Mouse (Mus musculus) lung, postnatal 0 days (tissue): ENCODE measurements at regions not wholly inside any gene's neighbourhood (a gene's known extent, or its start where the extent isn't known, plus 50 kb on each side); places are given as distances from the start of the nearest gene placed in this dataset.

Experiments
- ATAC-seq: fragments of 200-750 bp; cut with Nextera tagmentation; 2 replicates; pipeline ENCODE4 v1.8.0; 2017; ENCODE audit warnings: moderate library complexity
- DNase-seq: peaks from one replicate; pipeline ENCODE4 v3.0.0-alpha.2; 2016; ENCODE audit warnings: low spot score
- H3K27ac ChIP-seq: fragments of 300-500 bp; sonication (generic); 2 replicates; pipeline ENCODE4 v1.5.1; 2014; ENCODE audit warnings: antibody characterized with exemption, mild to moderate bottlenecking, low read length, mixed read lengths
- H3K27me3 ChIP-seq: fragments of 300-500 bp; sonication (generic); replicated peaks from 2 replicates; pipeline ENCODE4 v1.6.1; 2014; ENCODE audit warnings: low read length, mixed read lengths; ENCODE audit not compliant: insufficient read depth
- H3K36me3 ChIP-seq: fragments of 300-500 bp; sonication (generic); 2 replicates; pipeline ENCODE4 v1.6.1; 2014; ENCODE audit warnings: low read length, mixed read lengths; ENCODE audit not compliant: insufficient read depth
- H3K4me1 ChIP-seq: fragments of 300-500 bp; sonication (generic); 2 replicates; pipeline ENCODE4 v1.6.1; 2014; ENCODE audit warnings: antibody characterized with exemption, low read depth, low read length, mixed read lengths; ENCODE audit not compliant: insufficient read depth
- H3K4me2 ChIP-seq: fragments of 300-500 bp; sonication (generic); replicated peaks from 2 replicates; pipeline ENCODE4 v1.6.1; 2014; ENCODE audit warnings: low read depth, mild to moderate bottlenecking, low read length, moderate library complexity, mixed read lengths
- H3K4me3 ChIP-seq: fragments of 300-500 bp; sonication (generic); 2 replicates; pipeline ENCODE4 v1.5.1; 2014; ENCODE audit warnings: low read depth, low read length
- H3K9ac ChIP-seq: fragments of 300-500 bp; sonication (generic); replicated peaks from 2 replicates; pipeline ENCODE4 v1.6.1; 2014; ENCODE audit warnings: low read depth, mild to moderate bottlenecking
- H3K9me3 ChIP-seq: fragments of 300-500 bp; sonication (generic); 2 replicates; pipeline ENCODE4 v1.6.1; 2016; ENCODE audit warnings: low read length, mixed read lengths
- CTCF ChIP-seq: IDR thresholded peaks from 2 replicates; pipeline ENCODE4 v1.5.1; 2016; ENCODE audit warnings: antibody characterized with exemption, mild to moderate bottlenecking
- EP300 ChIP-seq: IDR thresholded peaks from 2 replicates; pipeline ENCODE4 v1.6.1; 2016; ENCODE audit warnings: antibody characterized with exemption, mild to moderate bottlenecking, control low read depth
- WGBS: fragments of 180-500 bp; shearing (Covaris S2); extraction: QIAGEN DNeasy Blood & Tissue Kit; methylation state at CpG from one replicate; pipeline ENCODE4 v1.1.7; 2014; 5-methylcytosine and 5-hydroxymethylcytosine counted together

DNA sequence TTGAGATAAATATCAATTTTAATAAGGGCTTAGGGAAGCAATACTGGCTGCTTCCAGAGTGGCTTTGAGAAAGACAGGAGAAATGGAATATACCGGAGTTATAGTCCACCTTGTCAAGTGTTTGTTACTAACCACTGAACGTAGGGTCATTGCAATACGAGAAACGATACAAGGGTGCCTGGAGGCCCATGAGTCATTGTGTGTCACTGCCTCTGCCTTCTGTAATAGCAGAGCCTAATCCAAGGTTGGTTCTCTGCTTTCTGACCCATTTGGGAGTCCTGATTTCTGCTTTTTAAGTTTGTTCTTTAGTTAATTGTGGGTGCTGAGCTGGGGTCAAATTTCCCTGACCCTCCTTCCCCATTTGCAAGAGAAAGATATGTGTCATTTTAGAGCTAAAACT lies 382.4 kb upstream of the Arglu1 start:
- H3K27me3 ChIP-seq, result no peaks in the 10 kb centered on the region
- peaks cover 11% of the 10 kb centered on the region; the same call in 1 of the 2 replicates for H3K4me1 ChIP-seq
- no peak overlapping the region for H3K4me3 ChIP-seq
- DNase-seq (no peak), ATAC-seq (no peak)
- no peaks in the 10 kb centered on the region for H3K9me3 ChIP-seq
- 73% methylated on average over 4 of the region's 4 CpGs for WGBS
- H3K36me3 ChIP-seq, result no peaks in the 10 kb centered on the region
- H3K27ac ChIP-seq, result no peak overlapping the region
- no peak overlapping the region for H3K9ac ChIP-seq
- H3K4me2 ChIP-seq, result no peak overlapping the region
- TF ChIP-seq CTCF, result no peak
- TF ChIP-seq EP300, result no peak

GRCm38 (mm10) chr8:9072286-9072685 lies 382.0 kb upstream of the Arglu1 start:
- DNase-seq, result no peak

GRCm38 (mm10) chr8:9070953-9071352 lies 380.6 kb upstream of the Arglu1 start:
- no peak overlapping the region for H3K27ac ChIP-seq
- no peak for ATAC-seq
- H3K9ac ChIP-seq, result no peak overlapping the region
- H3K4me3 ChIP-seq, result no peak overlapping the region
- no peak for TF ChIP-seq CTCF
- TF ChIP-seq EP300, result no peak
- DNase-seq, result no peak
- H3K27me3 ChIP-seq, result no peaks in the 10 kb centered on the region
- H3K4me1 ChIP-seq, result peaks cover 11% of the 10 kb centered on the region; the same call in 1 of the 2 replicates
- WGBS, result 42% methylated on average over 6 of the region's 6 CpGs
- H3K4me2 ChIP-seq, result no peak overlapping the region
- no peaks in the 10 kb centered on the region for H3K9me3 ChIP-seq
- H3K36me3 ChIP-seq, result no peaks in the 10 kb centered on the region

More at GRCm38 (mm10) chr8:9072286-9072685, 382.0 kb upstream of the Arglu1 start:
- H3K4me2 ChIP-seq, result no peak overlapping the region
- 53% methylated on average over 11 of the region's 11 CpGs for WGBS
- H3K4me3 ChIP-seq, result no peak overlapping the region
- H3K27me3 ChIP-seq, result no peaks in the 10 kb centered on the region
- peaks cover 11% of the 10 kb centered on the region; the same call in 1 of the 2 replicates for H3K4me1 ChIP-seq
- no peaks in the 10 kb centered on the region for H3K36me3 ChIP-seq
- TF ChIP-seq EP300 (no peak), CTCF (no peak)
- no peak overlapping the region for H3K9ac ChIP-seq
- no peak for ATAC-seq
- no peak overlapping the region for H3K27ac ChIP-seq
- no peaks in the 10 kb centered on the region for H3K9me3 ChIP-seq

DNA sequence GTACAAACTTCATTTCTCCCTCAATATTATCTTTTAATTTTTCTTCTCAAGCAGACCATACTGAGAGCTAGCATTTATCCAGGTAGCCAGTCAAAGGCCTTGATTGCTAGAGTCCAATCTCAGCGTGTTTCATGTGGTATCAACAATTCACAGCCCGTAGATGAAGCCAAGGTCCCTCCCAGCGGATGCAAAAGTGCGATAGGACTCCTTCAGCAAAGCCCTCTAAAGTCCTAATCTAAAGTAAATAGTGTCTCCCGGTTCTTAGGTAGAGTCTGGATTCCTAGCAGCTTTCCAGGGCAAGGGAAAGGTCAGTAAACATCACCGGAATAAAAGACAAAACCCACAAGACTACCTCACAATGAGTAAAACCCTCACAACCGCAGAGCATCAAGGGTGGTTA lies 379.5 kb upstream of the Arglu1 start:
- Histone ChIP-seq H3K27me3 (no peaks in the 10 kb centered on the region), H3K36me3 (no peaks in the 10 kb centered on the region), H3K9me3 (no peaks in the 10 kb centered on the region), H3K4me3 (no peak overlapping the region), H3K4me1 (peaks cover 11% of the 10 kb centered on the region; the same call in 1 of the 2 replicates), H3K27ac (no peak overlapping the region), H3K4me2 (no peak overlapping the region), H3K9ac (no peak overlapping the region)
- peak; percentile 38 for DNase-seq
- WGBS, result 32% methylated on average over 7 of the region's 7 CpGs
- TF ChIP-seq EP300 (no peak), CTCF (no peak)
- peak; percentile 50 for ATAC-seq

- Histone ChIP-seq H3K27me3 (no peaks in the 10 kb centered on the region), H3K36me3 (no peaks in the 10 kb centered on the region), H3K4me1 (peaks cover 11% of the 10 kb centered on the region; the same call in 1 of the 2 replicates), H3K27ac (no peak overlapping the region), H3K9me3 (no peaks in the 10 kb centered on the region), H3K9ac (no peak overlapping the region), H3K4me3 (no peak overlapping the region), H3K4me2 (no peak overlapping the region)
- no peak for DNase-seq
- ATAC-seq, result no peak
- 19% methylated on average over 1 of the region's 1 CpGs for WGBS
- no peak for TF ChIP-seq EP300
- TF ChIP-seq CTCF, result no peak
Observed at GRCm38 (mm10) chr8:9067731-9068130, 377.4 kb upstream of the Arglu1 start.

DNA sequence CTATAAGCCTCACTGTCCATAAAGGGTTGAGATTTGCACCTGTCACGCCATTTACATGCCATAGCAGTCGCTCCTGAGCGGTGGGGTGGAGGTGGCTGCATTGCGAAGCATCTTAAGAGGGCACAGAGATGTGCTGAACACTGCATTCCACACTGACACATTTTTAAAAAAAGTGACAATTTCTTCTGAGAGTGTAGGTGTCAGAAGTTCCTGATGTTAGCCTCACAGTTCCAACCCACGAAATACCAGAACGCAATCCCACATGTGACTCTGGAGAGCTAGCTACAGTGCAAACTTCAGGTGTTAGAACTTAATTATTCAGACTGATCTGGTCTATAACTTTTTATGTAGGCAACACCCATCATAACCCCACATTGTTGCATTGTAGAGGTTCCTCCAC lies 369.8 kb upstream of the Arglu1 start:
- no peak overlapping the region for H3K4me3 ChIP-seq
- WGBS, result 93% methylated on average over 6 of the region's 6 CpGs

GRCm38 (mm10) chr8:9055416-9055819 lies 365.1 kb upstream of the Arglu1 start:
- no peak overlapping the region for H3K27ac ChIP-seq
- TF ChIP-seq CTCF (no peak), EP300 (no peak; the same call in 1 of the 2 replicates)
- DNase-seq (peak; percentile 72), ATAC-seq (peak; percentile 82)
- H3K27me3 ChIP-seq, result no peaks in the 10 kb centered on the region
- no peak overlapping the region for H3K9ac ChIP-seq
- H3K4me2 ChIP-seq, result no peak overlapping the region
- 42% methylated on average over 6 of the region's 6 CpGs for WGBS
- no peaks in the 10 kb centered on the region; the same call in 1 of the 2 replicates for H3K4me1 ChIP-seq
- H3K36me3 ChIP-seq, result no peaks in the 10 kb centered on the region
- no peak overlapping the region for H3K4me3 ChIP-seq
- no peaks in the 10 kb centered on the region for H3K9me3 ChIP-seq

More for the DNA sequence above, 369.8 kb upstream of the Arglu1 start:
- no peak for TF ChIP-seq EP300
- TF ChIP-seq CTCF, result no peak
- no peaks in the 10 kb centered on the region for H3K36me3 ChIP-seq
- no peak overlapping the region for H3K4me2 ChIP-seq
- H3K9ac ChIP-seq, result no peak overlapping the region
- no peaks in the 10 kb centered on the region for H3K9me3 ChIP-seq
- no peaks in the 10 kb centered on the region for H3K27me3 ChIP-seq
- DNase-seq (no peak), ATAC-seq (no peak)
- H3K4me1 ChIP-seq, result no peaks in the 10 kb centered on the region
- no peak overlapping the region for H3K27ac ChIP-seq
